Mouse (Mus musculus) hindbrain, embryonic 11.5 days (tissue): ENCODE results near the gene Cysltr2. TPM values are rescaled to one million over a fixed set of nuclear protein-coding genes. Genes with fewer than 3 reads are reported as not detected.

ENCODE experiments used
- ATAC-seq: fragments of 200-750 bp; cut with Nextera tagmentation; 2 replicates; pipeline ENCODE4 v1.8.0; 2017; ENCODE audit warnings: mild to moderate bottlenecking, moderate TSS enrichment, moderate library complexity; ENCODE audit not compliant: low FRiP score
- DNase-seq: peaks from one replicate; pipeline ENCODE4 v3.0.0-alpha.2; 2015; ENCODE audit warnings: low spot score
- H3K27ac ChIP-seq: fragments of 300-500 bp; sonication (generic); 2 replicates; pipeline ENCODE4 v1.5.1; 2014; ENCODE audit warnings: mild to moderate bottlenecking, low read depth, low read length
- H3K27me3 ChIP-seq: fragments of 300-500 bp; sonication (generic); 2 replicates; pipeline ENCODE4 v1.6.1; 2014; ENCODE audit warnings: mild to moderate bottlenecking, low read length, moderate library complexity, mixed read lengths; ENCODE audit not compliant: control insufficient read depth, insufficient read depth
- H3K36me3 ChIP-seq: fragments of 300-500 bp; sonication (generic); 2 replicates; pipeline ENCODE4 v1.6.1; 2014; ENCODE audit warnings: mild to moderate bottlenecking, low read length, moderate library complexity, mixed read lengths; ENCODE audit not compliant: control insufficient read depth, insufficient read depth
- H3K4me1 ChIP-seq: fragments of 300-500 bp; sonication (generic); replicated peaks from 2 replicates; pipeline ENCODE4 v1.6.1; 2014; ENCODE audit warnings: low read length, mixed read lengths; ENCODE audit not compliant: control insufficient read depth, insufficient read depth
- H3K4me2 ChIP-seq: fragments of 300-500 bp; sonication (generic); replicated peaks from 2 replicates; pipeline ENCODE4 v1.6.1; 2014; ENCODE audit warnings: mild to moderate bottlenecking, low read depth, low read length
- H3K4me3 ChIP-seq: fragments of 300-500 bp; sonication (generic); 2 replicates; pipeline ENCODE4 v1.5.1; 2014; ENCODE audit warnings: low read depth, low read length
- H3K9ac ChIP-seq: fragments of 300-500 bp; sonication (generic); 2 replicates; pipeline ENCODE4 v1.6.1; 2014; ENCODE audit warnings: low read depth, low read length
- H3K9me3 ChIP-seq: fragments of 300-500 bp; sonication (generic); 2 replicates; pipeline ENCODE4 v1.6.1; 2016; ENCODE audit warnings: low read length; ENCODE audit not compliant: control insufficient read depth
- WGBS: fragments of 180-500 bp; shearing (Covaris S2); extraction: QIAGEN DNeasy Blood & Tissue Kit; methylation state at CpG from one replicate; pipeline ENCODE4 v1.1.7; 2014; 5-methylcytosine and 5-hydroxymethylcytosine counted together
- polyA plus RNA-seq: library from polyadenylated mRNA; unstranded; fragments of >200 nt; fragmentation: Nextera tagmentation; extraction: Ambion mirVana; gene quantifications from 2 replicates; pipeline ENCODE4 v1.2.1, GENCODE M21; 2014

The Cysltr2 gene
- polyA plus RNA-seq, 1 experiment from 2014 or later = not detected

DNA sequence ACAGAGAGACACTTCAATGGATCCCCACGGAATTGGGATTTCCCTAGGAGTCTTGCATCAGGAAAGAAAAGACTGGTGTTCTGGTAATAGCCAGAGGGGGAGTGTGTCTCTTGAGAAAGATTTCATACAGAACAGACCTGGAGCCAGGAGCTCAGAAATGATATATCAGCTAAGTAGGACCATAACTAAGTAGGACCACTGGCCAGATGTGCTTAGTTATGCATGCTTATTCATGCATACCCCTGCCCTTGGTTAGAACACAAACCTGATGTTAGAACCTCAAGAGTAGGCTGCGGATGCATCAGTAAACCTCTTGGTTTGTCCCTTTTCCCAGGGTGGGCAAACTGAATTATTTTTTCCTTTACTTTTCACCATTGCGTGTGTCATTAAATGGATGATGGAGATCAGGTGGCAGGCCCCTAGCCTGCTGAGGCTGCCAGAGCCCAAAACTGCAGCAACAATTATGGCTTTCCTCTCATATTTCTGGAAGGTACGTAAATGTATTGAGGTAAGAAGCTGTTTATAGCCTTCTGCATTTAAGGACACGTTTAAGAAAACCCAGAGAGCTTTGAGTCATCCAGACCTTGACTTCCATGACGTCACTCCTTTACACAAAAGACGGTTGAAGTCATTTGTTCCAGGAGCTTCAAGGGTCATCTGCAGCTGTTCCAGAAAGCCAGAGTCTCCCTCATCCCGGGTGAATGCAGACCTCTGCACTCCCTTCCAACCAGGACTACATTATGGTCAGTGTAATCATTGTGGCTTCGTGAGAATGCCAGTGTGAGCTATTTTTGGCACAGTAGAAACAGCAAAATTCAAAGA, 35.0 kb downstream of the Cysltr2 start:
- no peak overlapping the region for H3K4me2 ChIP-seq
- no peak overlapping the region for H3K27ac ChIP-seq
- ATAC-seq = no peak
- H3K9ac ChIP-seq = no peak overlapping the region
- H3K9me3 ChIP-seq = no peaks in the 10 kb centered on the region
- no peaks in the 10 kb centered on the region for H3K36me3 ChIP-seq
- no peaks in the 10 kb centered on the region for H3K4me1 ChIP-seq
- no peak overlapping the region for H3K4me3 ChIP-seq
- no peak for DNase-seq
- H3K27me3 ChIP-seq = no peaks in the 10 kb centered on the region
- 70% methylated on average over 9 of the region's 9 CpGs for whole genome bisulfite sequencing

DNA sequence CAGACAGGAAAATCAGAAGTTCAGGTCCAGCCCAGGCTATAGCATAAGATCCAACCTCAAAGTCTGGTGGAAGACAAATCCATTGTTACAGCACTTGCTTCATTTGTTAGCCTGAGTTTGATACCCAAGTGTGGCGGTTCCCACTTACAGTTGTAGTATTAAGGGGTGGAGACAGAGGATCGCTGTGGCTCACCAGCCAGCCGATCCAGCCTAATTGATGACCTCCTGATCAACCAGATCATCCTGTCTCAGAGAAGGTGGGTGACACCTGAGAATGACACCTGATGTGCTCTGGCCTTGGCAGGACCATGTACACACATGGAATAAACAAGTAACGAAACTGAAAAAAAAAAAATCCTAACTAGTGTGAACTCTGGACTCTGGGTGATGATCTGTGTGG, 47.1 kb downstream of the Cysltr2 start:
- DNase-seq (no peak), ATAC-seq (no peak)
- no peaks in the 10 kb centered on the region for H3K4me1 ChIP-seq
- H3K36me3 ChIP-seq = no peaks in the 10 kb centered on the region
- H3K27ac ChIP-seq = no peak overlapping the region
- H3K27me3 ChIP-seq = no peaks in the 10 kb centered on the region
- WGBS = 93% methylated on average over 4 of the region's 4 CpGs
- H3K9me3 ChIP-seq = no peaks in the 10 kb centered on the region
- no peak overlapping the region for H3K9ac ChIP-seq
- H3K4me2 ChIP-seq = no peak overlapping the region
- H3K4me3 ChIP-seq = no peak overlapping the region

DNA sequence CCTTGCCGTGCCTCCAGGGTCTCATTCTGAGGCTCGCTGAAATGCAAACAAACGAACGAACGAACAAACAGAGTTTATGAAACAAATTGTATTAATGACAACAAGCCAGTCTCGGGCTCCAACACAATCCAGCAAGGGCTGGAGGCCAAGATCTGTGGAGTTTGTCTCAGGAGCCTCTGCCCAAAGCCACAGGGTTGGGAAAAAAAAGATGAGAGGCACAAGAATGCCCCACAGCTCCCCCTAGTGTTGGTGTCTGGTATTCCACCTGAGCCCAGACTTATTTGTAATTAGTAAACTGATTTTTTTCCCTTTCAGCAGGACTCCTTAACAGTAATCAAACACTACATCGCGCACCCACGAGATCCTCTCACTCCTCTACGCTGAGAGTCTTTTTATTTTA, 48.6 kb downstream of the Cysltr2 start:
- Histone ChIP-seq H3K27ac (no peak overlapping the region), H3K9ac (no peak overlapping the region), H3K4me1 (no peaks in the 10 kb centered on the region), H3K9me3 (no peaks in the 10 kb centered on the region), H3K27me3 (no peaks in the 10 kb centered on the region), H3K4me2 (no peak overlapping the region), H3K4me3 (no peak overlapping the region), H3K36me3 (no peaks in the 10 kb centered on the region)
- WGBS = 60% methylated on average over 10 of the region's 10 CpGs
- DNase-seq = peak; percentile 81
- no peak for ATAC-seq

DNA sequence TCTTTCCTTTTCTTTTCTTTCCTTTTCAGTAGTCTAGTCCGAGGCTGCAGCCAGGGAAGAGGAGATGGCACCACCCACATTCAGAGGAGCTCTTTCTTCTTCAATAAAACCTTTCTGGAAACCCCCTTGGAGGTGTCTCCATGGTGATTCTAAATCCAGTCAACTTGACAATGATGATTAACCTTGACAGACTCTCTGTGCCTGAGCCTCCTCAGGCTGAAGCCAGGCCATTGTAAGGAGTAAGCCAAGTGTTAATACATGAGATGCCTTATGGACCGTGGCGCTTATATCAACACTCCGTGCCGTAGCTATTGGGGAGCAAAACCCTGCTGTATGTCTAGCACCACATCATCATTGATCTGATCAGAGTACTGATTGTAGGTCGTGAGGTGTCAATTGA, 50.8 kb downstream of the Cysltr2 start:
- Histone ChIP-seq H3K36me3 (no peaks in the 10 kb centered on the region), H3K4me3 (no peak overlapping the region), H3K9ac (no peak overlapping the region), H3K4me2 (no peak overlapping the region), H3K27ac (no peak overlapping the region), H3K27me3 (no peaks in the 10 kb centered on the region), H3K4me1 (no peaks in the 10 kb centered on the region), H3K9me3 (no peaks in the 10 kb centered on the region)
- DNase-seq (peak; percentile 16), ATAC-seq (peak; percentile 48; the same call in 1 of the 2 replicates)
- 54% methylated on average over 6 of the region's 6 CpGs for WGBS

DNA sequence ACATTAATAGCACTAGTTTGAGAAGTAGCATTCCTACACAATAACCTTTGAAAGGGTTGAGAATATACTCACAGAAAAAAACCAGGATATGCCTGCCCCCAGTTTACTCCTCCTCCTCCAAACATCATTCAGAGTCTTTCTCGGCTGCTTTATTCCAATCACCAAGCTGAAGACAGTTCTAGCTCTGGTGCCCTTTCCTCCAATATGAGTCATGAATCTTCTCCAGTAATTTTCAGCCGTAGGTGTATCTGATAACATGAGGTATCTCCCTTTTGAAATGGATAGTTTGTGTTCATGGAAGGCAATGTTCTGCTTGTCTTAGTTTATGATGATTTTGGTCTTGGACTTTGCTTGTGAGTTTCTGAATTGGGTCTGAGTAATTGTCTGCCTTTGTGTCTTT, 62.9 kb downstream of the Cysltr2 start:
- H3K27me3 ChIP-seq = no peaks in the 10 kb centered on the region
- no peaks in the 10 kb centered on the region for H3K9me3 ChIP-seq
- no peak for ATAC-seq
- no peak overlapping the region for H3K4me3 ChIP-seq
- 86% methylated on average over 2 of the region's 2 CpGs for WGBS
- no peak for DNase-seq
- H3K9ac ChIP-seq = no peak overlapping the region
- H3K4me1 ChIP-seq = no peaks in the 10 kb centered on the region
- H3K27ac ChIP-seq = no peak overlapping the region
- no peak overlapping the region for H3K4me2 ChIP-seq
- no peaks in the 10 kb centered on the region for H3K36me3 ChIP-seq

DNA sequence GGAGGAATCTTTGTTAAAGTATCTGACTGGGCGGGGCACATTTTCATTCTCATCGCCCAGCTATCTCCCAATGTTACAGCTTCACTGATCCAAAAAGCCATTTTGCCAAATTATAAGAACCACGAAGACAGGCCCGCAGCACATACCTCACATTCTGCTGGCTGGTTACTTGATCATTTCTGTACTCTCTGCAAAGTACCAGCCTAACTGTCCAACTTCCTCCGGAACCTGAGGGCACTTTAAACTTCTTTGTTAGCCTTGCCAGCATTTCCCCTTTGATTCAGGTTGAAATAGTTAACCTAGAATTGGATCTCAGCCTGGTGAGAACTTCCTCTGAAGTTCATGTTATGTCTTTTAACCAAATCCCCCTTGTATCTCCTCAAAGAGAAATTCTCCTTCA, 63.8 kb downstream of the Cysltr2 start:
- H3K4me3 ChIP-seq = no peak overlapping the region
- no peak overlapping the region for H3K9ac ChIP-seq
- H3K4me1 ChIP-seq = no peaks in the 10 kb centered on the region
- 92% methylated on average over 5 of the region's 5 CpGs for WGBS
- no peaks in the 10 kb centered on the region for H3K9me3 ChIP-seq
- no peaks in the 10 kb centered on the region for H3K36me3 ChIP-seq
- no peak overlapping the region for H3K27ac ChIP-seq
- H3K4me2 ChIP-seq = no peak overlapping the region
- DNase-seq (no peak), ATAC-seq (no peak)
- H3K27me3 ChIP-seq = no peaks in the 10 kb centered on the region

DNA sequence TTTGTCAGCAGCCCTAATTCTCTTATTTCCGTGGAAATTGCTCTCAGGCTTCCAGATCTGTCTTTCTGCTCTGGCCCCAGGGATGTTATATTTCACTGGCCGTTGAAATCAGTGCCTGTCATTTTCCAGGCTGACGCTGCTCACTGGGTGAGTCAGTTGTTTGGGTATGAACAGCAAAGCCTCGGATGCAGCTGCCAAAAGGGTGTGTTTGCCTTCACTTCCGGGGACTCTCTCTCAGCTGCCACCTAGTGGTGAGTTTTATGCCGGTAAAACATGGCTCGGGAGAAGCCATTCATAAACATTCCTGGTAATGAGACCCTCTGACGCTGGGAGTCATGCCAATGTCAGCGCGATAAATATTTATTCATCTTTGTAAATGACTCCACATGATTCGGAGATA, 65.5 kb downstream of the Cysltr2 start:
- WGBS = 14% methylated on average over 11 of the region's 11 CpGs
- no peaks in the 10 kb centered on the region for H3K27me3 ChIP-seq
- no peaks in the 10 kb centered on the region for H3K36me3 ChIP-seq
- DNase-seq (peak; percentile 86), ATAC-seq (peak; percentile 81)
- H3K4me1 ChIP-seq = no peaks in the 10 kb centered on the region
- H3K4me2 ChIP-seq = no peak overlapping the region
- no peaks in the 10 kb centered on the region for H3K9me3 ChIP-seq
- no peak overlapping the region for H3K27ac ChIP-seq
- no peak overlapping the region for H3K9ac ChIP-seq
- H3K4me3 ChIP-seq = no peak overlapping the region

DNA sequence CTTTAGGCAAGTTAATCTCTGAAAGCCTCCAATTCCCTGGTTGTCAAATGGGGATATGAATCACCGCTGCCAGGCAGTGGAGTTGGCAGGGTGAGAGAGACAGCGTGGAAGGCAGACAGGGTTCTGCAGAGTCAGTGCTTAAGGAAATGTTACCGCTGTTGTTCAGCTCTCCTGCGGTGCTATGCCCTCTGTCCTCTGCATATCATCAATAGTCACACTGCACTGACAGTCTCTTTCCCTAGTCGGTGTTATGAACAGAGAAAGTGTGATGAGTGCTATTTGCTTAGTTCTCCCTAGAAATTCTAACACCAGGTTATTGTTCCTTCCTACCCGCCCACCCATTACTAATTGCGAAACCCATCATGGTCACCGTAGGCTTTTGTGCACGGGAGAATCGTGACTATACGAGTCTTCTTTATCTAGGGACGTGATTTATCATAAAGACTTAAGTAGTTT, 65.9 kb downstream of the Cysltr2 start:
- no peaks in the 10 kb centered on the region for H3K4me1 ChIP-seq
- H3K36me3 ChIP-seq = no peaks in the 10 kb centered on the region
- no peak overlapping the region for H3K9ac ChIP-seq
- H3K4me2 ChIP-seq = no peak overlapping the region
- H3K4me3 ChIP-seq = no peak overlapping the region
- ATAC-seq = peak; percentile 62
- no peak overlapping the region for H3K27ac ChIP-seq
- no peaks in the 10 kb centered on the region for H3K27me3 ChIP-seq
- DNase-seq = no peak
- WGBS = 66% methylated on average over 12 of the region's 12 CpGs
- no peaks in the 10 kb centered on the region for H3K9me3 ChIP-seq

DNA sequence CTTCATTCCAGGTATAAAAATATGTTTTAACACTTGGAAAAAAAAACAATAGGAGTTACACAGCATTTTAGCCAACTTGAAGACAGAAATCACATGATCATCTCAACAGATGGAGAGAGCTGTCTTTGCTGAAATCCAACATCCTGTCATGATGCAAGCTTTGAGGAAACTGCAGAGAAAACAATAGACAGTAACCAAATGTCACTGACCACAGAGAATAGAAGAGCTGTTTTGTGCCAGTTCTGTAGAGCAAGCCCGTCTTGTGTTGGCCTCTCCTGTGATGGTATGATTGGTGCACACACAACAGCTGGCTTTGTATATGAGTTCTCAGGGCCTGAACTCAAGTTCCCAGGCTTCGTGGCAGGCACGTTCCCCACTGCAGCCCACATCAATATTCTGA, 68.2 kb downstream of the Cysltr2 start:
- no peak for ATAC-seq

More for the DNA sequence above, 68.2 kb downstream of the Cysltr2 start:
- DNase-seq = no peak
- H3K4me3 ChIP-seq = no peak overlapping the region
- H3K4me2 ChIP-seq = no peak overlapping the region
- H3K9me3 ChIP-seq = no peaks in the 10 kb centered on the region
- no peak overlapping the region for H3K27ac ChIP-seq
- no peaks in the 10 kb centered on the region for H3K4me1 ChIP-seq
- no peaks in the 10 kb centered on the region for H3K36me3 ChIP-seq
- no peaks in the 10 kb centered on the region for H3K27me3 ChIP-seq
- no peak overlapping the region for H3K9ac ChIP-seq
- WGBS = 68% methylated on average over 3 of the region's 3 CpGs
